Mouse (Mus musculus) brain, embryonic 14.5 days (tissue): Measurements from ENCODE around the gene Cdh13.

Experiments used
- CTCF ChIP-seq: fragments of 200-500 bp; IDR thresholded peaks from 2 replicates; pipeline ENCODE4 v1.5.1; 2012; ENCODE audit warnings: inconsistent platforms, mild to moderate bottlenecking, moderate library complexity, borderline replicate concordance; ENCODE audit not compliant: insufficient read depth, insufficient read length; ENCODE audit errors: extremely low read depth
- POLR2A ChIP-seq: fragments of 200-500 bp; IDR thresholded peaks from 2 replicates; pipeline ENCODE4 v1.6.1; 2012; ENCODE audit warnings: mild to moderate bottlenecking, inconsistent platforms, borderline replicate concordance; ENCODE audit not compliant: poor library complexity, insufficient read depth, insufficient read length, severe bottlenecking; ENCODE audit errors: extremely low read depth

DNA sequence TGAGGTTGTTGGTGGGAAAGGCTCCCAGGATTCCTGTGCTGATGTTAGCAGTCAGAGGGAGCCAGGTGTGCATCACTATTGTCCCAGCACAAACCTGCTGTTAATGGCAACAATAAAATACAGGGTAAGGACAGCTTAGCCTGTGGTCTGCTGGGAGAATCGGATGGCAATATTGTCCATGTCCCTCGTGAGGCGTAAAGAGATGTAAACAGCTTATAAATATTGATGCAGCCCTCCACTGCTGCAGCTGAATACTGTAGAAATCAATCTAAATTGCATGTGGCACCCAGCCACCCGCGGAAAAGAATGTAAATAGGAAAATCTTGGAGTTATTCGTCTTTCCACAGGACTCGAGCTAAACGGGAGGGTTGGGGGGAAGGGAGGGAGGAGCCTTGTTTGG lies 844.3 kb downstream of the Cdh13 start:
- TF ChIP-seq POLR2A (no peak), CTCF (no peak)
